Mouse (Mus musculus) intestine, postnatal 0 days (tissue): Measurements from ENCODE around the gene Snap25. TPM values are rescaled to one million over a fixed set of nuclear protein-coding genes. Genes with fewer than 3 reads are reported as not detected.

ENCODE experiments used
- ATAC-seq: fragments of 200-750 bp; cut with Nextera tagmentation; 2 replicates; pipeline ENCODE4 v1.8.0; 2017; ENCODE audit warnings: mild to moderate bottlenecking, moderate TSS enrichment, moderate library complexity
- H3K27ac ChIP-seq: fragments of 300-500 bp; sonication (generic); 2 replicates; pipeline ENCODE4 v1.5.1; 2014; ENCODE audit warnings: mild to moderate bottlenecking, low read depth, low read length, moderate library complexity
- H3K27me3 ChIP-seq: fragments of 300-500 bp; sonication (generic); replicated peaks from 2 replicates; pipeline ENCODE4 v1.6.1; 2014; ENCODE audit warnings: low read length, mixed read lengths; ENCODE audit not compliant: control insufficient read depth, insufficient read depth
- H3K36me3 ChIP-seq: fragments of 300-500 bp; sonication (generic); 2 replicates; pipeline ENCODE4 v1.6.1; 2014; ENCODE audit warnings: mild to moderate bottlenecking, moderate library complexity; ENCODE audit not compliant: control insufficient read depth, insufficient read depth
- H3K4me1 ChIP-seq: fragments of 300-500 bp; sonication (generic); replicated peaks from 2 replicates; pipeline ENCODE4 v1.6.1; 2014; ENCODE audit warnings: antibody characterized with exemption, low read length, mixed read lengths; ENCODE audit not compliant: control insufficient read depth, insufficient read depth
- H3K4me2 ChIP-seq: fragments of 300-500 bp; sonication (generic); replicated peaks from 2 replicates; pipeline ENCODE4 v1.6.1; 2014; ENCODE audit warnings: low read depth, mild to moderate bottlenecking, moderate library complexity
- H3K4me3 ChIP-seq: fragments of 300-500 bp; sonication (generic); 2 replicates; pipeline ENCODE4 v1.5.1; 2014; ENCODE audit warnings: low read depth, low read length
- H3K9ac ChIP-seq: fragments of 300-500 bp; sonication (generic); 2 replicates; pipeline ENCODE4 v1.6.1; 2014; ENCODE audit warnings: mild to moderate bottlenecking, low read depth, low read length
- H3K9me3 ChIP-seq: fragments of 300-500 bp; sonication (generic); 2 replicates; pipeline ENCODE4 v1.6.1; 2016; ENCODE audit warnings: mixed run types; ENCODE audit not compliant: control insufficient read depth
- CTCF ChIP-seq: sonication (generic); IDR thresholded peaks from 2 replicates; pipeline ENCODE4 v1.5.1; 2016; ENCODE audit warnings: low read depth, mild to moderate bottlenecking, control low read depth, antibody characterized with exemption, moderate library complexity
- WGBS: fragments of 180-500 bp; shearing (Covaris S2); extraction: QIAGEN DNeasy Blood & Tissue Kit; methylation state at CpG from one replicate; pipeline ENCODE4 v1.1.7; 2014; 5-methylcytosine and 5-hydroxymethylcytosine counted together
- polyA plus RNA-seq: library from polyadenylated mRNA; unstranded; fragments of >200 nt; fragmentation: Nextera tagmentation; extraction: Ambion mirVana; gene quantifications from 2 replicates; pipeline ENCODE4 v1.2.1, GENCODE M21; 2015

The Snap25 gene
- 10.3 and 10.6 TPM in 2 replicates for polyA plus RNA-seq

DNA sequence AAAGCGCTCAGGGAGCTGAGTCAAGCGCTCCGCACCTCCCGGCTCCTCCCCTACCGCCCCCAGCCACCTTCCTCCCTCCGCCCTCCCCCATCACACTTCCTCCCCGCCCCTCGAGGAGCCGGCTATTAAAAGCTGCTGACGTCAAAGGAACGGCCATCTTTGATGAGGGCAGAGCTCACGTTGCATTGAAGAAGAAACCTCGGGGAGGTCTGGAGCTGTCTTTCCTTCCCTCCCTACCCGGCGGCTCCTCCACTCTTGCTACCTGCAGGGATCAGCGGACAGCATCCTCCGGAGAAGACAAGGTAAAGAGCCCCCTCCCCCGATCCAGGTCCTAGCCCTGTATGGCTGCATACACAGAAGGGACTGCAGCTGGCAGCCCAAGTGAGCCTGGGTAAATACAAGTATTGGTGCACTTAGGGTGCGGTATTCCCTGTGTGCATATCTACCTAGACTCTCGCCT, at the start of gene Snap25:
TSS of gene Snap25 (plus strand) at position 155 of the 460 bp plus-strand sequence.
- no peaks in the 10 kb centered on the region for H3K9me3 ChIP-seq
- H3K4me3 ChIP-seq: peak within 1 kb of the TSS; percentile 12; the same call in 1 of the 2 replicates

DNA sequence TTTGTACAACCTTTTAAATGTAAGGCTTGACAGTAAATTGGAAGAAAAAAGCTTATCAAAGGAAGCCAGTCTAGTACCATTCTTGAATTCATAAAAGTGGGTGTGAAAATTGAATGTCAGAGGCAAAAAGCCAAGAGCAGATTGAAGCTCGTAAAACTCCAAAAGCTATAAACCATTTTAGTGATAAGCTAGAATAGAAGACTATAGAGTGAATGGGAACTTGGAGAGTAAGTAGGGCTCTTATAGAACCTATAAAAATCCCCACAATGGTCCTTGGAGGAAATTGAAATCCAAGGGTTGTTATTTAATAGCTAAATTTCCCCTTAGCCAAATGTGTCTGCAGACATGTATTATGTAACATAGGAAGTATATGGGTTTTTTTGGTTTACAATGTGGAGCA, 46.3 kb upstream of the Snap25 start:
- WGBS: 48% methylated on average over 1 of the region's 1 CpGs
- no peak for ATAC-seq
- Histone ChIP-seq H3K4me1 (peaks cover 3% of the 10 kb centered on the region; the same call in 1 of the 2 replicates), H3K36me3 (no peaks in the 10 kb centered on the region), H3K4me2 (no peak overlapping the region), H3K4me3 (no peak overlapping the region), H3K27ac (no peak overlapping the region), H3K9ac (no peak overlapping the region), H3K9me3 (no peaks in the 10 kb centered on the region), H3K27me3 (no peaks in the 10 kb centered on the region)
- TF ChIP-seq CTCF: no peak

More for the DNA sequence above, at the start of gene Snap25:
- H3K27me3 ChIP-seq: peaks cover 17% of the 10 kb centered on the region
- H3K4me2 ChIP-seq: peak within 1 kb of the TSS; percentile 46
- H3K27ac ChIP-seq: no peak within 1 kb of the TSS
- under 1% methylated on average over 19 of the region's 20 CpGs for WGBS
- no peak for ATAC-seq
- H3K9ac ChIP-seq: no peak within 1 kb of the TSS
- TF ChIP-seq CTCF: no peak
- H3K4me1 ChIP-seq: no peaks in the 10 kb centered on the region
- no peaks in the 10 kb centered on the region for H3K36me3 ChIP-seq

DNA sequence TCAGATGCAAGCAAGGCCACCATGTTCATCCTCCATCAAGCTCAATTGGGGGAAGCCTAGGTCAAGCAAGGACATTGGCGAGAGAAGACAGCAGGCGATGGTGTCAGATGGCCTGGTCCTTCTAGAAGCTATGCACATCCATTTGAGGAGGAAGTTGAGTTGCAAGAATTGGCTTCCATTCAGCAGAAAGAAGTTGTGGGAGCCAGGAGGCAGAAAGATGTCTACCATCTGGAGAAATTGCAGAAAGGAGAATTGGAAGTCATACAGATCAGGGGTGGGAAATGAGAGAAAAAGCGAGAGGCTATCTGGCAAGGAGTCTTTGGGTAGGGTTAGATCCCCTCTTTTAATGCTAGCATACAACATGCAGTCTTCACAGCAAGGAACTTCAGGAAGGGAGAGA, 44.1 kb upstream of the Snap25 start:
- Histone ChIP-seq H3K27me3 (no peaks in the 10 kb centered on the region), H3K9ac (no peak overlapping the region), H3K36me3 (no peaks in the 10 kb centered on the region), H3K4me3 (no peak overlapping the region), H3K27ac (no peak overlapping the region), H3K9me3 (no peaks in the 10 kb centered on the region), H3K4me2 (no peak overlapping the region), H3K4me1 (peaks cover 3% of the 10 kb centered on the region; the same call in 1 of the 2 replicates)
- 79% methylated on average over 3 of the region's 3 CpGs for WGBS
- no peak for TF ChIP-seq CTCF
- ATAC-seq: no peak

DNA sequence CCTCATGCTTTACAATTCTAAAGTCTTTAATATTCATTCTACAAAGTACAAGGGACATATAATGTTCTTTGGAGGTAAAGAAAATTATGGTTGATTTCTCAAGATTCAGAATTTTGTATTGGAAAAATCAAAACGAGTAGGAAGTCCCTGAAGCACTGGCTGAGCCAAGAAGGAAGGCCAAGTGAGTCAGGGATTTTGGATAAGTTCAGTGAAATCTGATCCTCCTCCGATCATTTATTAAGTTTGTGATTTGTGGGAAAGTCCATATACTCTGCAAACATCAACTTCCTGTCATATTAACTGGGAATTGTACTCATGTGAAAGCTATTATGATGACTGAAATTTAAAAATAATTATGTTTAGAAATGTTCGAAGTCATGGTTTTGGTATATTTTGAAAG, 43.6 kb upstream of the Snap25 start:
- H3K4me3 ChIP-seq: no peak overlapping the region
- TF ChIP-seq CTCF: no peak
- ATAC-seq: no peak
- no peak overlapping the region for H3K27ac ChIP-seq
- no peak overlapping the region for H3K4me2 ChIP-seq
- no peak overlapping the region for H3K9ac ChIP-seq
- H3K27me3 ChIP-seq: no peaks in the 10 kb centered on the region
- no peaks in the 10 kb centered on the region for H3K9me3 ChIP-seq
- H3K4me1 ChIP-seq: peaks cover 3% of the 10 kb centered on the region; the same call in 1 of the 2 replicates
- H3K36me3 ChIP-seq: no peaks in the 10 kb centered on the region
- WGBS: 68% methylated on average over 3 of the region's 3 CpGs

DNA sequence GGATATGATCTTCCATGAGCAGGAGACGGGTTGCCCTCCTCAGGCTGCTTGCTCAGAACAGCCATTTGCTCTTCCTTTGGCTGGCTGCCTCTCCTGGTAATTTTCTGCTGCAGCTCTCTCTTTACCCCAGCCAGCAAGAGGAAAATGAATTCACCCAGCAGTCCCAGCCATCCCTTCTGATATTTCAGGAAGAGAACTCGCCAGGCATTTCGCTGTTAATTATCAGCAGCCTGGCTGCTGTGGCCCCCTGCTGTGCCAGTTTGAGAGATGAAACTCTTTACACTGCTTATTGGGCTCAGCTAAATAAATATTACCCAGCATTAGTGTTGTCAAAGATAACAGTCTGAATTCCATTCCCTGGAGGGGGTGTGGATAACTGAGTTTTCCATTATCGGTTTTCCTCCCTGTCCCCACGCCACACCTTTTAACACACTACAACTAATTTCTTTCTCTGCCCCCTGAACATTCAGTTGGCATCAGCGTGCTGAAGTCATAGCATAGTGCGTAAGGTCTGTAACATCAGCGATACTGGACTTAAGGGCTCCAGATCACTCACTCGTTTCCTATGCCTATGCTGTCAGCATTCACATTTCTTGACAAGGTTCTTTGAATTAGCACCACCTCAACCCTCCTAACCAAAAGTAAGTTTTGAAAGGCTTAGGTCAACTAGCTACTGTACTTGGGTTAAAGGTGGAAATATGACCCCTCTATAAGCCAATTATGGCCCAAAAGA, 42.5 kb upstream of the Snap25 start:
- Histone ChIP-seq H3K9me3 (no peaks in the 10 kb centered on the region), H3K27ac (no peak overlapping the region), H3K4me1 (peaks cover 3% of the 10 kb centered on the region; the same call in 1 of the 2 replicates), H3K4me2 (no peak overlapping the region), H3K4me3 (no peak overlapping the region), H3K27me3 (no peaks in the 10 kb centered on the region), H3K9ac (no peak overlapping the region), H3K36me3 (no peaks in the 10 kb centered on the region)
- 27% methylated on average over 9 of the region's 9 CpGs for WGBS
- no peak for ATAC-seq
- TF ChIP-seq CTCF: no peak

DNA sequence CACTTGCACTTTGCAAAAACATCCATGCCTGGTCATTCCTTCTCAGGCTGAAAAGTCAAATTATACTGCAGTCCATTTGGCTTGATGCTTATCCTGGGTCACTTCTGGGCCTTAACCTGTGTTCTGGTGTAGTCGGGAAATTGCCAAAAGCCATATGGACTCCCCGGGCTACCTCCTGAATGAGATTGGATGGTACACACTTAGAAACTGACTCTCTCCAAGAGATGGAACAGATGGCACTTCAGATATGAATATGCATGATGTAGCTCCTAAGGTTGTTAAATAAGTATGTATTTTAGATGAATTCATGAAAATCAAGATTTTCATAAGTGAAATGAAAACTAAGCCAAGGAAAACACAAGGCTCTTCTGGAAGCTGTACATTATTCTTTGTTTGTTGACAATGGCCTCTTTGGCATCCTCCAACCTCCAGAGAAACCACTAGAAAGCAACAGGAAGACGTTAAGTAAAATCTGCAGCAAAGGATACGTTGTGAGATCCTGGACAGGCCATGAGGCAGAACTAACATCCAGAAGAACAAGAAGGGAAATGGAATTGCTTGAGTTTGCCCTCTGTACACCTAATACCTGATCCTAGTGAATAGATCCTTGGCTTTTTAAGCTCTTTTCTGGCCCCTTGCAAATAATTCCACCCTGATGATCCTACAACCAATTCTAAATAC, 39.0 kb upstream of the Snap25 start:
- TF ChIP-seq CTCF: no peak
- Histone ChIP-seq H3K27ac (no peak overlapping the region), H3K27me3 (no peaks in the 10 kb centered on the region), H3K4me2 (no peak overlapping the region), H3K36me3 (no peaks in the 10 kb centered on the region), H3K9ac (no peak overlapping the region), H3K4me3 (no peak overlapping the region), H3K4me1 (peaks cover 3% of the 10 kb centered on the region; the same call in 1 of the 2 replicates), H3K9me3 (no peaks in the 10 kb centered on the region)
- WGBS: 73% methylated on average over 4 of the region's 4 CpGs
- no peak for ATAC-seq
